Mouse (Mus musculus) mature B cell (primary cell): ENCODE measurements at regions not wholly inside any gene's neighbourhood (a gene's known extent, or its start where the extent isn't known, plus 50 kb on each side); places are given as distances from the start of the nearest gene placed in this dataset.

ENCODE experiments used
- in situ Hi-C: fragments of 300-500 bp; cut with MboI; formaldehyde crosslinking; loops from 2 replicates; pipeline ENCODE4 v1.14.3; 2019

- in situ Hi-C loops = no loop called here
These were observed 186.5 kb upstream of the Pik3r1 start for GRCm38 (mm10) chr13:101954521-101954920.

DNA sequence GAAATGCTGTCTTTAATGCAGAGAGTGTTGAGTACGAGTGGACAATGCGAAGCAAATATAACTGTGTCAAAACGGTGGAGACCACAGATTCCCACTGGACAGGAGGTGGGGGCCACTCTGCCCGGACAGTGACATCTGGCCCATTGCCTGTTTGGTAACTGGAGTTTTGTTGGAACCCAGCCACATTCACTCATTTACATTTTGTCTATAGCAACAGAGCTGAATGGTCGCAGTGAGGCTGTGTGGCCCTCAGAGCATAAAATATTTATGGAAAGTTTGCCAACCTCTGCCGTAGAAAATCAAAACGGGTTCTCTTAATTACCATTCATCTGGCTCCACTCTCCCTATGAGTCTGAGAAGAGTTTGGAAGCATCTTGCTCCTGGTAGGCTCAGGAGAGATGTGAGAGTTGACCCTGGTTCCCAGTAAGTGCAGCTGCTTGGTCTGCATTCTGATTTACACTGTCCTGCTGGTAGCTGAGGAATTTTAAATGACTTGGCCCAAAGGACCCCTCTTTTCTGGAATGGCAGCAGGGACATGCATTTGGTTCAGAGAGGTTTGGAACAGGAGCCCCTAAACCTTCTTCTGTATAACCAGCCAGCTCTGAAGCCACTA is 187.9 kb upstream of the Pik3r1 start:
- in situ Hi-C loops = no loop called here

DNA sequence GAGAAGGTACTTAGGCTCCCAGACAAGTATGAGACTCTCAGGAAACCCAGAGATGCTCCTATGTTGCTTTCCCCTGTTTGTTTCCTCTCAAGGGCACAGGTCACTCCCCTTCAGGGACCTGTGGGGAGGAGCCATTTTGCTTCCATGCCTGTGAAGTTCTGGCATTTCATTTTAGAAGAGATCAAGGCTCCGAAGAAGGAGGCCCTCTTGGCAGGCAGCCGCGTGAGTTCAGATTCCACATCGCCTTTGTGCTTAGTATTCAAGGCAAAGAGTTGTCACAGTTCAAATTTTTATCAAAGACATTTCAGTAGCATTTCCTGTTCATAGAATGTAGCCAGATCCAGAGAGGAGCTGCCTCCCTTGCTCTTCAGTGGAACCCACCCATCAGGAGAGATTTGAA is 189.8 kb upstream of the Pik3r1 start:
- in situ Hi-C loops = no loop called here

- in situ Hi-C loops = no loop called here
These were observed 197.5 kb upstream of the Pik3r1 start for GRCm38 (mm10) chr13:101965537-101965936.

DNA sequence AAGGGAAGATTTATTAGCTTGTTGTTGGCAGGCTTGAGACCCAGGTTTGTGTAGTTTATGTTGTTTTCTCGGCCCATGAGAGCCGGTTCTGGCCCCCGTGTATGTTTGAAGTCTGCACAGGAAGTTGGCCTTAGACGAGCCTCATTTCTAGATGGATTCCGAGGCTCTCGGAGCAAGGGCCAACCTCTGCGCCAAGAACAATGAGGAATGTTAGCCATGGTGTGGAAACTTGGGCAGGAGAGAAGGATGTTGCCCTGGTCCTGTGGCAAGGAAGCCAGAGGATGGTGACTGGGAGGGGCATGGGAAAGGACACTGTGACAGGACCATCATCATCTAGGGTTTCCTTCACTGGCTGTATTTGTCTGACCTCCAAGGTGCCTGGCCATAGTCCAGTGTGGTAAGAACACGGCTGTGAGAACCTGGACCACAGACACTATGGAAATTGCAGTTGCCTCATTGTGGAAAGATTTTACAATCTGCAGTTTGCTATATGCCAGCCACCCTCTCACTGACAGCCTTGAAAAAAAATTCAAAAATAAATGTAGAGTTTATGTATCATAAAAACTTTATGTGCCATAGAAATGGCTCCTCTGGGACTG is 198.9 kb upstream of the Pik3r1 start:
- in situ Hi-C loops = no loop called here

DNA sequence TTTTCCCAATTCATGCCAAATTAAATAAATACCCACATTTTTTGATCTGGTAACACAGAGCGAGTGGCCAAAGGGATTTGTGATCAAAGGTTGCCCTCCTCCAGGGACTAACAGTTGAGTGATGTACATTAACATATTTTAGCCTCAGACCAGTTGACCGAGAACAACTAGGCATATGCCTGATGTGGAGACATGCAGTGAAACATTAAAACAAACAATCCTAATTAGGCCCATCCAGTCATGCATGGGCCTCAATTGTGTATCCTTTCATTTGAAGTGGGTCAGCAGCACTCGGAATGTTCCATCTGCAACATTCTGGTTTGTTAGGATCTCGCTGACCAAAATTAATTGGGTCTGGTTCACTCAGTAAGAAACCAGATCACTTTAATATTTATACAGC is 199.4 kb upstream of the Pik3r1 start:
- in situ Hi-C loops = no loop called here

GRCm38 (mm10) chr13:101976766-101977165 is 208.7 kb upstream of the Pik3r1 start:
- in situ Hi-C loops = no loop called here

DNA sequence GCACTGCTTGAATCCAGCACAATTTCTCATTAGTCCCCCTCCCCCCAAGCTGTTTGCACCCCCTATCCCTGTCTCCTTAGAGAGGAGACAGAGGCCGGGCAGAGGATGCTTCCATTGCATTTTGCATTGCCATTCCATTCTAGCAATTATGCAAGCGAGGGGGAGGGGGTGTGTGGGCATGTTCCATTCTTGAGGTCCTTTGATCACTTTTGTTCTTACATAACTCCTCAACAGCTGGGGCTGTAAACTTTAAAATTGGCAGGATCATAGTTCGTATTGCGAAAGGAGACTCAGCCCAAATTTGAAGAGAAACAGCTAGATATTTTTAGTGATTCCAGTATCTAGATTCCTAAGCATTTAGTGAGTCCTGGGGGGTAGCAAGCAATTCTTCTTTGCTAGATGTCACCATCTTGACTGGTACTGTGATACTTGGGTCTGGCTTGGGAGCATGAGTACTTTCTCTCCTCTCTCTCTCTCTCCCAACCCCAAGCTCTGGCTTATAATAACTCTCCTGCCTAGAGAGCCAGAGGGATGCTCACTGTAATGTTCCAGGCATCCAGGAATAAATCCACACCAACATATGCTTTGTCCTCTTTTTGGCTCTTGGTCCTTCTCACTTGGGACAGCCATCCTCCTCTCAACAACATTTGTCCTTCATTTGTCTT is 212.3 kb upstream of the Pik3r1 start:
- in situ Hi-C loops = no loop called here

- in situ Hi-C loops = no loop called here
These were observed 220.8 kb upstream of the Pik3r1 start for GRCm38 (mm10) chr13:101988637-101989413.

DNA sequence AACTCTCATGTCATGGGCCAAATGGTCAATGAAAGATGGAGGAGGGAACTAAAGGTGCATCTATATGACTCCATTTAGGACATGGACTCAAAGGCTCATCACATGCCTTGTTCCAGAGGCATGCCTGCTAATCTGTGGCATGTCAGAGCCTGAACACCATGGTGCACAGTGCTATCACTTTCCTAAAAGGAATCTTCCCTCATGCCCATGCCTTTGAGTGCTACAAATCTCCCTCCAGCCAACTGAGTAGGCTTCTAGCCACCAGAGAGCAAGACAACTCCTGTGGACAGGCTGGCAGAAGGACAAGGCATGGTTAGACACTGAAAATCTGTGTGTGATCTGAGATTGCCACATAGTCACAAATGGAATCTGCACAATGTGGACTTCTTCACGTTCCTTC is 223.7 kb upstream of the Pik3r1 start:
- in situ Hi-C loops = no loop called here

- in situ Hi-C loops = no loop called here
These were observed 226.8 kb upstream of the Pik3r1 start for GRCm38 (mm10) chr13:101994779-101995178.

GRCm38 (mm10) chr13:101995529-101995928 is 227.5 kb upstream of the Pik3r1 start:
- in situ Hi-C loops = no loop called here

DNA sequence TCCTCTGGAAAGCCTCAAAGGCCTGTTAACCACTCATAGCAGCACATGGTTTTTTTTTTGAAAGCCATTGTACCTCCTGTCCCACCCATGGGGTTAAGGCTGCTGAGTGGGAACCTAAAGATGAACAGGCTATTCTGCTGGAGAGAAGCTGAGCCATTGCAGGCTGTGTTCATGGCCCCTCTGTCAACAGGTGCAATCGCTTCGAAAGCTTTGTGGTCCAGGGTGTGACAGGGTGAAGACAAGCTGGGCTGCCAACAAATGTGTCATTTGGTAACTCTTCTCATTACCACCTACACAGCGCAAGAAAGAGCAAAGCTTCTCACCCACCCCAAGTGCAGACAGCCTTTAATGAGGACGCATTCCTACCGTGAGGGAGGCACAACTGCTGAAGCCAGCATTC is 228.1 kb upstream of the Pik3r1 start:
- in situ Hi-C loops = no loop called here

DNA sequence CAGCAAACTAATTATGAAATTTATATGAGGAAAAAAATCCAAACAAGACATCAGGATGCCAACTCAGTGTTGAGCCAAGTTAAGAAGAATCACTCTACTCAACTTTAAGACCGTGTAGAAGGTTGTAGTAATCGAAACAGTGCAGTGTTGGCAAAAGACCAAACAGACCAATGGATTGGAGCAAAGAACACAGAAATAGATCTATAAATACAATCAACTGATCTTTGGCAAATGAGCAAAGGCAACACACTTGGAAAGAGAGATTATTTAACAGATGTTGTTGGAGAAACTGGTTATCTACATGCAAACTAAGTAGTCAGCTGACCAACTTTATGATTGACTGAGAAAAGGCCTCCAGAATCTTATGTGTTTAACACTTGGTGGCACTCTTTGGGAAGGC is 229.4 kb upstream of the Pik3r1 start:
- in situ Hi-C loops = no loop called here

DNA sequence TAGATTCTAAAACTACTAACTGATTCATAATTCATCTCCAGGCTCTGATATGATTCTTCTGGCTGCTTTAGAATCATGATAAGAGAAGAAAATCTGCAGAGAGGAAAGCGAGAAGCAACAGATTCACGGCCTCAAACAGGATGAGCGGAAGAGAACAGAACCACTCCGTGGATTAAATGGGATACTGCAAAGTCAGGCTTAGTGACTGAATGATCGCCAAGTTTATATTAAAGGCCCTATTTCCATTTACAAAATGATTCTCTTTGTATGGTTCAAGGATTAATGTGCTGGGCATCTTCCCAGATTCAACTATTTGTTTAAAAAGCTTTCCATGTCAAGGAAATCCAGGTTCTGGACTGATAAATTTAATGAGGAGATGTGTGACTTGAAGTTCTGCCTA is 238.5 kb upstream of the Pik3r1 start:
- in situ Hi-C loops = no loop called here

GRCm38 (mm10) chr13:102011965-102012364 is 243.9 kb upstream of the Pik3r1 start:
- in situ Hi-C loops = no loop called here

GRCm38 (mm10) chr13:102014514-102014913 is 246.5 kb upstream of the Pik3r1 start:
- in situ Hi-C loops = no loop called here

- in situ Hi-C loops = no loop called here
These were observed 246.9 kb upstream of the Pik3r1 start for GRCm38 (mm10) chr13:102014958-102015357.

DNA sequence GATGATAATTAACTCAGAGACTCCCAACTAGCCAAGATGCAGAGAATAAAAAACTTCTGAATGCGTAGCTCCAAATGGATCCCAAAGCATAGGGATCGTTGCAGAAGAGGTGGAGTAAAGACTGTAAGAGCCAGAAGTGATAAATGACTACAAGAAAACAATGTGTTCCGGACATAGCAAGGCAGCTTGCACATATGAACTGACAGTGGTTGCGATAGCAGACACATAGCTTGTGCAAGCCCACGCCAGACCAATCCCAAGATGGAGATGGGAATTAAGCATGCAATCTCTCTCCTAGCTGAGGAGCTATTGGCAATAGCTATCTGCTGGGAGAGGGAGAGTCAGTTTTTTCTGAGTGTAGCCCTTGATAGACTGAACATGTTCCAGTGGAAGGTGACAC is 248.5 kb upstream of the Pik3r1 start:
- in situ Hi-C loops = no loop called here

GRCm38 (mm10) chr13:102022273-102022672 is 254.3 kb upstream of the Pik3r1 start:
- in situ Hi-C loops = no loop called here

DNA sequence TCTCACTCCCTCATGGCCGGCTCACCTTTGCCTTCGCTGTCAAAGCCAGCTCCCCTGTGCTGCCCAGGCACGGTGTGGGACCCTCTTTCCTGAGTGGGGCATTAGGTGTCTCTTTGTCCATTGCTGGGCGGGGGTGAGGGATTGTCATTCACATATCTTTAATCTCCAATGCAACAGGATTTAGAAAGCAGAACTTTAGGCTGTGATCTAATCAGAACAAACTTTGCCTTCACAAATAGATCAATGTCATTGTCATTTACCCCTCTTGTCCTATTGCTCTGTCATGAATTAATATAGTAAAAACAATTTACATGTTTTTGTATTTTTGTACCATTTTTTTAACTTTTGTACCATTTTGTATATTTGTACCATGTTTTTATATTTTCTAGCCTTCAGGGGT is 254.7 kb upstream of the Pik3r1 start:
- in situ Hi-C loops = no loop called here

DNA sequence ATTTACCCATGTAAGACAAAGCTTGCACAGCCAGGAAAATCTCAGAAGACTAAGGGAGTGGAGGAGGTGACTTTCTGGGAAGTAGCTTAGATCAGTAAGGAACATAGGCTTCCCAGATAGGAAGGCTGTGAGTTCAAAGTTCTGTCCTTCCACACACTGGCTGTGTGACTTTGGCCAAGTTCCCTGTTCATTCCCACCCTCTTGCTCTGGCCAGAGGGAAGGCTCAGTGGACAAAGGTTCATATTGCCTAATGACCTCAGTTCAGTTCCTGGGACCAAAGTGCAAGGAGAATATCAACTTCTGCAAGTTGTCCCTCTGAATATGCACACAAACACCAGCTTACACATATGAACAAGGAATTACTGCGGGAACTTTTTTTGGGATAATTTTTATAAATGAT is 255.6 kb upstream of the Pik3r1 start:
- in situ Hi-C loops = no loop called here

GRCm38 (mm10) chr13:102025138-102025537 is 257.1 kb upstream of the Pik3r1 start:
- in situ Hi-C loops = no loop called here
